Mouse (Mus musculus): ENCODE data around the gene Eef1akmt3.

GRCm38 (mm10) chr10:127018422-127018821, 22.9 kb downstream of the Eef1akmt3 start:
- TF ChIP-seq ZC3H11A (IDR thresholded peaks at IDR 0.05; ENCODE audit: borderline replicate concordance, low read depth, low read length) (no peak), CHD2 (IDR thresholded peaks at IDR 0.05; ENCODE audit: low read depth, low read length) (no peak), MAFK (IDR thresholded peaks at IDR 0.05; ENCODE audit: insufficient read depth, low read depth, low read length) (no peak), ZNF384 (IDR thresholded peaks at IDR 0.05; ENCODE audit: low read depth, low read length) (no peak), HCFC1 (IDR thresholded peaks at IDR 0.05; ENCODE audit: borderline replicate concordance, insufficient read depth, low read length) (no peak)

All from ES-E14 (cell line).